Mouse (Mus musculus) E14TG2a.4 (cell line): Measurements from ENCODE around the gene Thrb.

Experiments
- CTCF ChIP-seq: conservative IDR thresholded peaks from 2 replicates; pipeline ENCODE4 v1.5.1; 2014; ENCODE audit warnings: low read length
- NANOG ChIP-seq: IDR thresholded peaks from 2 replicates; pipeline ENCODE4 v1.6.1; 2014; ENCODE audit warnings: borderline replicate concordance, low read length, mixed read lengths
- POU5F1 ChIP-seq: IDR thresholded peaks from 2 replicates; pipeline ENCODE4 v1.6.1; 2014; ENCODE audit warnings: low read length, borderline replicate concordance

DNA sequence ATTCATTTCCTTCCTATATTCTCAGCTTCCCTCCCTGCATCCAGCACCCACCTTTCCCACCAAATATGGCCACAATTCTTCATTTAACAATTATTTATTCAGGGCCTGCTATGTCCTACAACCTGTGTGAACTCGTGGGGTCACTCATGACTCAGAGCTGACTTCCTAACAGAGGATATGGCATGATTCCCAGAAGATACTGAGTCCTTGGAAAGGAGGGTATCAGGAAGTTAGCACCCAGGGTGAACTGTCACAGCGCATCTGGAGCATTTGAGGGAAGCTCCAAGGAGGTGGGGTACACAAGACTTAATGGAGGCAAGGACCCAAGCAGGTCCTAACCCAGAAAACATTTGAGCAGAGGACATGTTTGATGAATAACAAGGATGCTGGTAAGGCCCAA, 256.6 kb downstream of the Thrb start:
- TF ChIP-seq CTCF (no peak), NANOG (no peak), POU5F1 (no peak)
